Mouse (Mus musculus) frontal cortex, postnatal 14 days (tissue): ENCODE data around the gene Fbxl19.
"Not testable (repeated sequence)": the region's sequence is repeated elsewhere in the genome, so short reads cannot be mapped to it uniquely, and the experiment has no call there.

Source experiments
- DNase-seq, 2 experiments: peaks; one replicate each; pipeline ENCODE4 v3.0.0; 2022; ENCODE audit warnings: low spot score in 2 of 2

The Fbxl19 gene

GRCm38 (mm10) chr7:127768346-127768996 lies 24.1 kb downstream of the Fbxl19 start:
- no peak for DNase-seq

GRCm38 (mm10) chr7:127768997-127769593 lies 24.8 kb downstream of the Fbxl19 start:
- DNase-seq, result peak; percentile 98

- DNase-seq, result peak; percentile 82
These were observed 25.3 kb downstream of the Fbxl19 start, which contains the start of gene Orai3 for GRCm38 (mm10) chr7:127769651-127770038. Gene Orai3 (plus strand): TSS chr7:127769815.

- DNase-seq, result no peak
These were observed 25.9 kb downstream of the Fbxl19 start for GRCm38 (mm10) chr7:127770039-127770905.

- DNase-seq, result peak in 1 of 2 experiments; percentile 27
These were observed 26.9 kb downstream of the Fbxl19 start for GRCm38 (mm10) chr7:127771262-127771661.

- DNase-seq, result no peak
These were observed 27.7 kb downstream of the Fbxl19 start for GRCm38 (mm10) chr7:127772080-127772479.

- DNase-seq, result no peak
These were observed 28.2 kb downstream of the Fbxl19 start for GRCm38 (mm10) chr7:127772557-127772956.

GRCm38 (mm10) chr7:127773664-127774384 lies 29.5 kb downstream of the Fbxl19 start:
- peak in 1 of 2 experiments; percentile 54 for DNase-seq

GRCm38 (mm10) chr7:127775837-127776236 lies 31.5 kb downstream of the Fbxl19 start:
- not testable (repeated sequence) for DNase-seq

- DNase-seq, result peak; percentile 78 to 87
These were observed 32.1 kb downstream of the Fbxl19 start, which contains the start of gene Setd1a for GRCm38 (mm10) chr7:127776426-127776825. Gene Setd1a (plus strand): TSS chr7:127776670.

- peak; percentile 93 to 96 for DNase-seq
These were observed 32.6 kb downstream of the Fbxl19 start for GRCm38 (mm10) chr7:127776878-127777473.

- DNase-seq, result peak in 1 of 2 experiments; percentile 25
These were observed 33.3 kb downstream of the Fbxl19 start for GRCm38 (mm10) chr7:127777474-127778266.

- DNase-seq, result no peak
These were observed 34.0 kb downstream of the Fbxl19 start for GRCm38 (mm10) chr7:127778350-127778749.

- DNase-seq, result no peak
These were observed 41.0 kb downstream of the Fbxl19 start, which contains the start of gene Gm49388 for GRCm38 (mm10) chr7:127785308-127785707. Gene Gm49388 (plus strand): TSS chr7:127785608.

GRCm38 (mm10) chr7:127797076-127797845 lies 52.9 kb downstream of the Fbxl19 start:
- no peak for DNase-seq

- no peak for DNase-seq
These were observed 54.2 kb downstream of the Fbxl19 start for GRCm38 (mm10) chr7:127798591-127798990.

GRCm38 (mm10) chr7:127799211-127799610 lies 54.9 kb downstream of the Fbxl19 start:
- no peak for DNase-seq

- DNase-seq, result no peak
These were observed 55.4 kb downstream of the Fbxl19 start for GRCm38 (mm10) chr7:127799738-127800137.

GRCm38 (mm10) chr7:127800435-127801009 lies 56.2 kb downstream of the Fbxl19 start, which contains the start of gene Hsd3b7:
Gene Hsd3b7 (plus strand): TSS chr7:127800604.
- DNase-seq, result peak; percentile 74 to 87
